Mouse (Mus musculus) midbrain, embryonic 14.5 days (tissue): ENCODE results near the gene Ltbp2. TPM values are rescaled to one million over a fixed set of nuclear protein-coding genes. Genes with fewer than 3 reads are reported as not detected.

Experiments
- ATAC-seq: fragments of 200-750 bp; cut with Nextera tagmentation; 2 replicates; pipeline ENCODE4 v1.8.0; 2017; ENCODE audit warnings: moderate number of reproducible peaks, moderate library complexity; ENCODE audit not compliant: low FRiP score, low TSS enrichment
- DNase-seq: peaks from one replicate; pipeline ENCODE4 v3.0.0-alpha.2; 2015
- H3K27ac ChIP-seq: fragments of 300-500 bp; sonication (generic); replicated peaks from 2 replicates; pipeline ENCODE4 v1.5.1; 2014; ENCODE audit warnings: mild to moderate bottlenecking, low read depth, low read length, moderate library complexity
- H3K27me3 ChIP-seq: fragments of 300-500 bp; sonication (generic); 2 replicates; pipeline ENCODE4 v1.6.1; 2014; ENCODE audit warnings: low read length, control low read depth, mixed read lengths; ENCODE audit not compliant: control insufficient read depth, insufficient read depth
- H3K36me3 ChIP-seq: fragments of 300-500 bp; sonication (generic); 2 replicates; pipeline ENCODE4 v1.6.1; 2014; ENCODE audit warnings: low read length, control low read depth; ENCODE audit not compliant: control insufficient read depth, insufficient read depth
- H3K4me1 ChIP-seq: fragments of 300-500 bp; sonication (generic); 2 replicates; pipeline ENCODE4 v1.6.1; 2014; ENCODE audit warnings: mild to moderate bottlenecking, antibody characterized with exemption, low read length, control low read depth; ENCODE audit not compliant: control insufficient read depth, insufficient read depth
- H3K4me2 ChIP-seq: fragments of 300-500 bp; sonication (generic); 2 replicates; pipeline ENCODE4 v1.6.1; 2014; ENCODE audit warnings: mild to moderate bottlenecking, low read length, moderate library complexity
- H3K4me3 ChIP-seq: fragments of 300-500 bp; sonication (generic); replicated peaks from 2 replicates; pipeline ENCODE4 v1.5.1; 2014; ENCODE audit warnings: low read depth, low read length
- H3K9ac ChIP-seq: fragments of 300-500 bp; sonication (generic); replicated peaks from 2 replicates; pipeline ENCODE4 v1.6.1; 2014; ENCODE audit warnings: mild to moderate bottlenecking, low read length, moderate library complexity
- H3K9me3 ChIP-seq: fragments of 300-500 bp; sonication (generic); 2 replicates; pipeline ENCODE4 v1.6.1; 2016; ENCODE audit warnings: low read length, control low read depth, mixed read lengths; ENCODE audit not compliant: control insufficient read depth
- WGBS: fragments of 180-500 bp; shearing (Covaris S2); extraction: QIAGEN DNeasy Blood & Tissue Kit; methylation state at CpG from one replicate; pipeline ENCODE4 v1.1.7; 2014; 5-methylcytosine and 5-hydroxymethylcytosine counted together
- polyA plus RNA-seq: library from polyadenylated mRNA; unstranded; fragments of >200 nt; fragmentation: Nextera tagmentation; extraction: Ambion mirVana; gene quantifications from 2 replicates; pipeline ENCODE4 v1.2.1, GENCODE M21; 2014

Gene Ltbp2
- polyA plus RNA-seq, 1 experiment from 2014 or later, result 0.13 TPM

GRCm38 (mm10) chr12:84864801-84865200, 11.5 kb downstream of the Ltbp2 start:
- WGBS, result 87% methylated on average over 7 of the region's 7 CpGs
- no peak for ATAC-seq
- no peak overlapping the region for H3K4me3 ChIP-seq

GRCm38 (mm10) chr12:84863196-84863595, 13.1 kb downstream of the Ltbp2 start:
- ATAC-seq (no peak), DNase-seq (no peak)
- 82% methylated on average over 5 of the region's 5 CpGs for WGBS
- H3K4me2 ChIP-seq, result no peak overlapping the region
- no peaks in the 10 kb centered on the region for H3K36me3 ChIP-seq
- H3K9ac ChIP-seq, result no peak overlapping the region
- H3K27me3 ChIP-seq, result no peaks in the 10 kb centered on the region
- no peak overlapping the region for H3K27ac ChIP-seq
- H3K4me1 ChIP-seq, result no peaks in the 10 kb centered on the region
- H3K9me3 ChIP-seq, result no peaks in the 10 kb centered on the region
- no peak overlapping the region for H3K4me3 ChIP-seq

More at GRCm38 (mm10) chr12:84864801-84865200, 11.5 kb downstream of the Ltbp2 start:
- H3K4me2 ChIP-seq, result no peak overlapping the region
- no peak overlapping the region for H3K9ac ChIP-seq
- no peaks in the 10 kb centered on the region for H3K9me3 ChIP-seq
- no peak for DNase-seq
- no peaks in the 10 kb centered on the region for H3K4me1 ChIP-seq
- H3K27me3 ChIP-seq, result no peaks in the 10 kb centered on the region
- H3K27ac ChIP-seq, result no peak overlapping the region
- H3K36me3 ChIP-seq, result no peaks in the 10 kb centered on the region

GRCm38 (mm10) chr12:84862136-84862910, 14.0 kb downstream of the Ltbp2 start:
- H3K36me3 ChIP-seq, result no peaks in the 10 kb centered on the region
- no peak for ATAC-seq
- no peaks in the 10 kb centered on the region for H3K4me1 ChIP-seq
- DNase-seq, result no peak
- no peaks in the 10 kb centered on the region for H3K9me3 ChIP-seq
- 92% methylated on average over 14 of the region's 14 CpGs for WGBS
- H3K27ac ChIP-seq, result no peak overlapping the region
- no peak overlapping the region for H3K9ac ChIP-seq
- no peak overlapping the region for H3K4me2 ChIP-seq
- no peak overlapping the region for H3K4me3 ChIP-seq
- no peaks in the 10 kb centered on the region for H3K27me3 ChIP-seq

- Histone ChIP-seq H3K27me3 (no peaks in the 10 kb centered on the region), H3K36me3 (no peaks in the 10 kb centered on the region), H3K4me3 (no peak overlapping the region), H3K9me3 (no peaks in the 10 kb centered on the region), H3K27ac (no peak overlapping the region), H3K4me1 (no peaks in the 10 kb centered on the region), H3K9ac (no peak overlapping the region), H3K4me2 (no peak overlapping the region)
- 71% methylated on average over 17 of the region's 17 CpGs for WGBS
- ATAC-seq (no peak), DNase-seq (no peak)
Measured at GRCm38 (mm10) chr12:84858149-84859113, 17.9 kb downstream of the Ltbp2 start.

GRCm38 (mm10) chr12:84857706-84858105, 18.6 kb downstream of the Ltbp2 start:
- no peaks in the 10 kb centered on the region for H3K36me3 ChIP-seq
- DNase-seq, result no peak
- no peaks in the 10 kb centered on the region for H3K27me3 ChIP-seq
- no peak for ATAC-seq
- WGBS, result 65% methylated on average over 4 of the region's 4 CpGs
- H3K4me3 ChIP-seq, result no peak overlapping the region
- no peaks in the 10 kb centered on the region for H3K9me3 ChIP-seq
- no peak overlapping the region for H3K9ac ChIP-seq
- H3K4me1 ChIP-seq, result no peaks in the 10 kb centered on the region
- H3K4me2 ChIP-seq, result no peak overlapping the region
- no peak overlapping the region for H3K27ac ChIP-seq

- Histone ChIP-seq H3K4me3 (no peak overlapping the region), H3K27me3 (no peaks in the 10 kb centered on the region), H3K9me3 (no peaks in the 10 kb centered on the region), H3K4me1 (no peaks in the 10 kb centered on the region), H3K36me3 (no peaks in the 10 kb centered on the region), H3K4me2 (no peak overlapping the region), H3K27ac (no peak overlapping the region), H3K9ac (no peak overlapping the region)
- WGBS, result 83% methylated on average over 8 of the region's 8 CpGs
- DNase-seq (no peak), ATAC-seq (no peak)
Measured at GRCm38 (mm10) chr12:84856532-84856931, 19.8 kb downstream of the Ltbp2 start.

- no peak overlapping the region for H3K27ac ChIP-seq
- no peak for DNase-seq
- no peak for ATAC-seq
Measured at GRCm38 (mm10) chr12:84855084-84855625, 21.2 kb downstream of the Ltbp2 start.

GRCm38 (mm10) chr12:84854392-84855033, 21.8 kb downstream of the Ltbp2 start:
- Histone ChIP-seq H3K36me3 (no peaks in the 10 kb centered on the region), H3K27ac (no peak overlapping the region), H3K4me2 (no peak overlapping the region), H3K4me3 (no peak overlapping the region), H3K4me1 (no peaks in the 10 kb centered on the region), H3K9ac (no peak overlapping the region), H3K9me3 (no peaks in the 10 kb centered on the region), H3K27me3 (no peaks in the 10 kb centered on the region)
- no peak for ATAC-seq
- WGBS, result 89% methylated on average over 4 of the region's 4 CpGs
- DNase-seq, result no peak

More at GRCm38 (mm10) chr12:84855084-84855625, 21.2 kb downstream of the Ltbp2 start:
- 86% methylated on average over 4 of the region's 4 CpGs for WGBS
- H3K27me3 ChIP-seq, result no peaks in the 10 kb centered on the region
- no peak overlapping the region for H3K4me3 ChIP-seq
- no peaks in the 10 kb centered on the region for H3K4me1 ChIP-seq
- H3K9me3 ChIP-seq, result no peaks in the 10 kb centered on the region
- H3K36me3 ChIP-seq, result no peaks in the 10 kb centered on the region
- H3K4me2 ChIP-seq, result no peak overlapping the region
- no peak overlapping the region for H3K9ac ChIP-seq
